Mouse (Mus musculus): ENCODE data around the gene Bclaf1. TPM values are rescaled to one million over a fixed set of nuclear protein-coding genes. Genes with fewer than 3 reads are reported as not detected.

Gene Bclaf1
- polyA plus RNA-seq, 1 experiment: 68.7 TPM

GRCm38 (mm10) chr10:20381352-20381751 is 69.1 kb downstream of the Bclaf1 start:
- H3K4me1 ChIP-seq (ENCODE audit: control insufficient read depth, insufficient read depth, low read length): peaks cover 4% of the 10 kb centered on the region; the same call in 1 of the 2 replicates
- no peak overlapping the region for H3K27ac ChIP-seq (ENCODE audit: insufficient read depth, low read length)
- TF ChIP-seq CTCF (IDR thresholded peaks at IDR 0.05; ENCODE audit: extremely low read depth, insufficient read depth, low read length): no peak
- no peak for TF ChIP-seq POLR2A (IDR thresholded peaks at IDR 0.05; ENCODE audit: extremely low read depth, insufficient read depth, low read length)
- no peak overlapping the region for H3K4me3 ChIP-seq (ENCODE audit: insufficient read depth, low read length)

GRCm38 (mm10) chr10:20382807-20383419 is 70.6 kb downstream of the Bclaf1 start:
- Histone ChIP-seq H3K27ac (ENCODE audit: insufficient read depth, low read length) (no peak overlapping the region), H3K4me3 (ENCODE audit: insufficient read depth, low read length) (no peak overlapping the region), H3K4me1 (ENCODE audit: control insufficient read depth, insufficient read depth, low read length) (peaks cover 4% of the 10 kb centered on the region; the same call in 1 of the 2 replicates)
- TF ChIP-seq CTCF (IDR thresholded peaks at IDR 0.05; ENCODE audit: extremely low read depth, insufficient read depth, low read length) (no peak), POLR2A (IDR thresholded peaks at IDR 0.05; ENCODE audit: extremely low read depth, insufficient read depth, low read length) (no peak)

- H3K27ac ChIP-seq (ENCODE audit: insufficient read depth, low read length): no peak overlapping the region
- H3K4me3 ChIP-seq (ENCODE audit: insufficient read depth, low read length): no peak overlapping the region
- H3K4me1 ChIP-seq (ENCODE audit: control insufficient read depth, insufficient read depth, low read length): no peaks in the 10 kb centered on the region
- TF ChIP-seq POLR2A (IDR thresholded peaks at IDR 0.05; ENCODE audit: extremely low read depth, insufficient read depth, low read length) (no peak), CTCF (IDR thresholded peaks at IDR 0.05; ENCODE audit: extremely low read depth, insufficient read depth, low read length) (no peak)
Measured at GRCm38 (mm10) chr10:20390568-20390967, 78.3 kb downstream of the Bclaf1 start.

Other genes with a start within 250 kb of the Bclaf1 start
- gene Map7, start 164.0 kb upstream of the Bclaf1 start, polyA plus RNA-seq (2012; rRNA removed): 86.5 and 91.4 TPM in 2 replicates
- 0.76 and 0.79 TPM in 2 replicates for gene Mtfr2, start 35.3 kb downstream of the Bclaf1 start, polyA plus RNA-seq (2012; rRNA removed)